Mouse (Mus musculus) lung, postnatal 0 days (tissue): ENCODE measurements around the gene Neurl4. TPM values are rescaled to one million over a fixed set of nuclear protein-coding genes. Genes with fewer than 3 reads are reported as not detected.
"Not testable (repeated sequence)": the region's sequence is repeated elsewhere in the genome, so short reads cannot be mapped to it uniquely, and the experiment has no call there.

Experiments used
- ATAC-seq: fragments of 200-750 bp; cut with Nextera tagmentation; 2 replicates; pipeline ENCODE4 v1.8.0; 2017; ENCODE audit warnings: moderate library complexity
- DNase-seq: peaks from one replicate; pipeline ENCODE4 v3.0.0-alpha.2; 2016; ENCODE audit warnings: low spot score
- H3K27ac ChIP-seq: fragments of 300-500 bp; sonication (generic); 2 replicates; pipeline ENCODE4 v1.5.1; 2014; ENCODE audit warnings: antibody characterized with exemption, mild to moderate bottlenecking, low read length, mixed read lengths
- H3K27me3 ChIP-seq: fragments of 300-500 bp; sonication (generic); replicated peaks from 2 replicates; pipeline ENCODE4 v1.6.1; 2014; ENCODE audit warnings: low read length, mixed read lengths; ENCODE audit not compliant: insufficient read depth
- H3K36me3 ChIP-seq: fragments of 300-500 bp; sonication (generic); 2 replicates; pipeline ENCODE4 v1.6.1; 2014; ENCODE audit warnings: low read length, mixed read lengths; ENCODE audit not compliant: insufficient read depth
- H3K4me1 ChIP-seq: fragments of 300-500 bp; sonication (generic); 2 replicates; pipeline ENCODE4 v1.6.1; 2014; ENCODE audit warnings: antibody characterized with exemption, low read depth, low read length, mixed read lengths; ENCODE audit not compliant: insufficient read depth
- H3K4me2 ChIP-seq: fragments of 300-500 bp; sonication (generic); replicated peaks from 2 replicates; pipeline ENCODE4 v1.6.1; 2014; ENCODE audit warnings: low read depth, mild to moderate bottlenecking, low read length, moderate library complexity, mixed read lengths
- H3K4me3 ChIP-seq: fragments of 300-500 bp; sonication (generic); 2 replicates; pipeline ENCODE4 v1.5.1; 2014; ENCODE audit warnings: low read depth, low read length
- H3K9ac ChIP-seq: fragments of 300-500 bp; sonication (generic); replicated peaks from 2 replicates; pipeline ENCODE4 v1.6.1; 2014; ENCODE audit warnings: low read depth, mild to moderate bottlenecking
- H3K9me3 ChIP-seq: fragments of 300-500 bp; sonication (generic); 2 replicates; pipeline ENCODE4 v1.6.1; 2016; ENCODE audit warnings: low read length, mixed read lengths
- CTCF ChIP-seq: IDR thresholded peaks from 2 replicates; pipeline ENCODE4 v1.5.1; 2016; ENCODE audit warnings: antibody characterized with exemption, mild to moderate bottlenecking
- EP300 ChIP-seq: IDR thresholded peaks from 2 replicates; pipeline ENCODE4 v1.6.1; 2016; ENCODE audit warnings: antibody characterized with exemption, mild to moderate bottlenecking, control low read depth
- WGBS: fragments of 180-500 bp; shearing (Covaris S2); extraction: QIAGEN DNeasy Blood & Tissue Kit; methylation state at CpG from one replicate; pipeline ENCODE4 v1.1.7; 2014; 5-methylcytosine and 5-hydroxymethylcytosine counted together
- polyA plus RNA-seq: library from polyadenylated mRNA; unstranded; fragments of >200 nt; fragmentation: Nextera tagmentation; extraction: Ambion mirVana; gene quantifications from 2 replicates; pipeline ENCODE4 v1.2.1, GENCODE M21; 2015

The Neurl4 gene
- polyA plus RNA-seq, 1 experiment from 2014 or later: 3.9 TPM

DNA sequence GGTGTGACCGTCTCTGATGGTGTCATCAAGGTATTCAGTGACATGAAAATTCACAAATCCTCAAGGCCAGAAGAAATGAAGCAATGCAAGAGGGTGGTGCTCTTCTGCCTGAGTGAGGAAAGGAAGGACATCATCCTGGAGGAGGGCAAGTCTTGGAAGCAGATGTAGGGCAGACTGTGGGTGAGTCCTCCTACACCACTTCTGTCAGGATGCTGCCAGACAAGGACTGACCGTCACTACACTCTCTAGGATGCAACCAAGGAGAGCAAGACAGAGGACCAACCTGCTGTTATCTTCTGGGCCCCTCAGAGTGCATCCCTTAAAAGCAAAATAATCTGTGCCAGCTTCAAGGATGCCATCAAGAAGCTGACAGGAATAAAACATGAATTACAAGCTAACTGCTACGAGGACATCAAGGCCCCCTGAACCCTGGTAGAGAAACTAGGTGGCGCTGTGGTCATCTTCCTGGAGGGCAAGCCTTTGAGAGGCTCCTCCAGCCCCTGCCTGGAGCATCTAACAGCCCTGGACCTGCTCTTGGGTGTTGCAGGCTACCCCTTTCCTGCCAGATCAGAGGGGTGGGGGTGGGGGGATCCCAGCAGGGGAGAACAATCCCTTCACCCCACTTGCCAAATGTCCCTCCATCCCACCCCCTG, 50.1 kb downstream of the Neurl4 start:
- 39% methylated on average over 4 of the region's 4 CpGs for WGBS
- Histone ChIP-seq H3K9me3 (no peaks in the 10 kb centered on the region), H3K4me3 (no peak overlapping the region), H3K4me2 (no peak overlapping the region), H3K27ac (no peak overlapping the region), H3K4me1 (no peaks in the 10 kb centered on the region), H3K27me3 (no peaks in the 10 kb centered on the region), H3K9ac (no peak overlapping the region), H3K36me3 (no peaks in the 10 kb centered on the region)
- no peak for ATAC-seq
- TF ChIP-seq EP300 (no peak), CTCF (peak; percentile 46; the same call in 1 of the 2 replicates)
- peak; percentile 43 for DNase-seq

DNA sequence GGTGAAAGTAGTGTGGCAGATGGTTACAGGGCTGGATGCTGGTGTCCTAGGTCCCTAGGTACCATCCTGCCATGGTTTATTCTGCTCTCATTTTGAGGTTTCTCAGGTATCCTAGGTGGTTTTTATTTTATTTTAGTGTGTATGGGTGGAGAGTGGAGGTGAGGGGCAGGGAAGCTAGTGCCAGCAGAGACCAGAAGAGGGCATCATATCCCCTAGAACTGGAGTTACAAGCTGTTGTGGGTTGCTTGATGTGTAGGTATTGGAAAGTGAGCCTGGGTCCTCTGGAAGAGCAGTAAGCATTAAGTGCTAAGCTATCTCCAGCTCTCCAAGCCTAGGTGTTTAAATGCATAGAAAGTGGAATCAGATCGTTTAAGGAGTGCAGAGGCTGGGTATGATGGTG, 51.4 kb downstream of the Neurl4 start:
- Histone ChIP-seq H3K9ac (no peak overlapping the region), H3K27ac (no peak overlapping the region), H3K4me2 (no peak overlapping the region), H3K4me1 (no peaks in the 10 kb centered on the region), H3K36me3 (no peaks in the 10 kb centered on the region), H3K9me3 (no peaks in the 10 kb centered on the region), H3K27me3 (no peaks in the 10 kb centered on the region), H3K4me3 (no peak overlapping the region)
- 31% methylated on average over 1 of the region's 1 CpGs for WGBS
- peak; percentile 57 for TF ChIP-seq CTCF
- TF ChIP-seq EP300: no peak
- DNase-seq: no peak
- no peak for ATAC-seq

DNA sequence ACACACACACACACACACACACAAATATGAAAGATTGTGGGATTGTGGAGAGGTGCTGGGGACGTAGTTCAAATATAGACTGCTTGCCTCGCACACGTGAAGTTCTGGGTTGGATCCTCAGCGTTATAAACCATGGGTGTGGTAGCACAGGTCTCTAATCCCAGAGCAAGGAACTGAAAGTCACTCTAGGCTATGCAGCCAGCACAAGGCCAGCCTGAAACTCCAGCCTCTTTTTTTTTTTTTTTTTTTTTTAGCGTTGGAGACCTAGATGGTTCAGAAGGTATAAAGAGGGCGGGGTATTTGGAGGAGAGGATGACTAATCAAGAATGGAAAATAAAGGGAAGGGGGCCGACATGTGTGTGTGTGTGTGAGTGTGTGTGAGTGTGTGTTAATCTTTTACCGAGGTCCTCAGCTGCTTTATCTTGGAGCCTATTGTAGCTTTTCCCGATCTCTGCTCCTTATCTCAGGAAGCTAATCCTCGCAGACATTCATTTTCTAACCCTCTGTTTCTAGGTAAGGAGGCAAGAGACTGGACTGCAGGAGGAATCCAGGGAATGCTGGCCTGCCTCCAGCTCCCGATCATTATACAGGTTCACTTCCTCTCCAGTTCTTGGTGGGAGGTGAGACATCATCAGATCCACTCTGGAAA, 52.5 kb downstream of the Neurl4 start:
- no peaks in the 10 kb centered on the region for H3K27me3 ChIP-seq
- no peak overlapping the region for H3K4me3 ChIP-seq
- no peak for DNase-seq
- no peaks in the 10 kb centered on the region for H3K9me3 ChIP-seq
- no peak overlapping the region for H3K4me2 ChIP-seq
- H3K9ac ChIP-seq: no peak overlapping the region
- whole genome bisulfite sequencing: 27% methylated on average over 11 of the region's 11 CpGs
- H3K27ac ChIP-seq: no peak overlapping the region
- TF ChIP-seq CTCF (no peak), EP300 (no peak)
- no peak for ATAC-seq
- no peaks in the 10 kb centered on the region for H3K36me3 ChIP-seq
- no peaks in the 10 kb centered on the region for H3K4me1 ChIP-seq

DNA sequence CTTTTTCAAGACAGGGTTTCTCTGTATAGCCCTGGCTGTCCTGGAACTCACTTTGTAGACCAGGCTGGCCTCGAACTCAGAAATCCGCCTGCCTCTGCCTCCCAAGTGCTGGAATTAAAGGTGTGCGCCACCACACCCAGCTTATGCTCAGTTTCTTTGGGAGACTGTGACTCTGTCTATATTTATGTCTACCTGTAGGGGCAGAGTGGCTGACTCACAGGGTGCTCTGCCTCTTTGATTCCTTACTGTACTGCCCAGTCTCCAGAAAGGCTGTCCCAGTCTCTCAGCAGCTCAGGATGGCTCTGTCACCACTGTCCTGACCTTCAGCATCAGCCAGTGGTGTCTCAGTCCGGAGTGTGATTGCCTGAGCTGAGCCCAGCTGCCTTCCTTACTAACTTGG, 54.7 kb downstream of the Neurl4 start:
- H3K9me3 ChIP-seq, DNase-seq, H3K36me3 ChIP-seq, H3K4me2 ChIP-seq, H3K4me1 ChIP-seq, H3K27me3 ChIP-seq, H3K9ac ChIP-seq, ATAC-seq, H3K27ac ChIP-seq, H3K4me3 ChIP-seq: not testable (repeated sequence)
- 56% methylated on average over 2 of the region's 4 CpGs for WGBS

DNA sequence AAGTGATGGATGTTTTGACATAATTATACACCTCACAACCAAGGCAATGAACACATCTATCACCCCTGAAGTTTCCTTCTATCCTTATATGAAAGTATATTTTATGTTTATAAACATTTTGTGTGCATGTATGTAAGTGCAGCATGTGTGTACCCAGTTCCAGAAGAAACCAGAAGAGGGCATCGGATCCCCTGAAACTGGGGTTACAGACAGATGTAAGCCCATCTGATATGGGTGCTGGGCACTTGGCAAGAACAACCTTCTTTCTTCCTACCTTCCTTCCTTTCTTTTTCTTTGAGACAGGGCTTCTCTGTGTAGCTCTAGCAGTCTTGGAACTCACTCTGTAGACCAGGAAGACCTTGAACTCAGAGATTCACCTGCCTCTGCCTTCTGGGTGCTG, 55.3 kb downstream of the Neurl4 start:
- H3K9ac ChIP-seq: no peak overlapping the region
- no peaks in the 10 kb centered on the region for H3K36me3 ChIP-seq
- H3K9me3 ChIP-seq: no peaks in the 10 kb centered on the region
- no peak overlapping the region for H3K4me3 ChIP-seq
- no peaks in the 10 kb centered on the region for H3K4me1 ChIP-seq
- no peak overlapping the region for H3K27ac ChIP-seq
- no peak for DNase-seq
- no peaks in the 10 kb centered on the region for H3K27me3 ChIP-seq
- no peak for TF ChIP-seq EP300
- peak; percentile 32 for TF ChIP-seq CTCF
- no peak overlapping the region for H3K4me2 ChIP-seq
- no peak for ATAC-seq
- 78% methylated on average over 1 of the region's 1 CpGs for WGBS

DNA sequence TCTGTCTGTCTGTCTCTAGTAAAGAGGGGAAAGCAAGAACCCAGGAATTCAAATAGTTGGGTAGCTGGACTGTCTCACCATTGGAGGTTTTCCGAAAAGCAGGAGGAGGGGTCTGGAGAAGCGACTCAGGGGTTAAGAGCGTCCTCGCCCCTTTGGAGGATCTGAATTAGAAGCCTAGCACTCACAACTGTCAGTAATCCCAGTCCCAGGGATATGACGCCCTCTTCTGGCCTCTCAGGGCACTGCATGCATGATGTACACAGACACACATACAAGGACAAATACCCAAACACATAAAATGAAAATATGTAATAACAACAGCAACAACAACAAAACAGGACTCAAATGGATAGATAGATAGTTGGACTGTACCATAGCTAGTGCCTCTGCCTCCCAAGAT, 59.7 kb downstream of the Neurl4 start:
- Histone ChIP-seq H3K9me3 (no peaks in the 10 kb centered on the region), H3K9ac (no peak overlapping the region), H3K4me3 (no peak overlapping the region), H3K36me3 (no peaks in the 10 kb centered on the region), H3K4me1 (no peaks in the 10 kb centered on the region), H3K27me3 (peaks cover 10% of the 10 kb centered on the region), H3K4me2 (no peak overlapping the region), H3K27ac (no peak overlapping the region)
- peak; percentile 67 for TF ChIP-seq CTCF
- no peak for TF ChIP-seq EP300
- WGBS: 26% methylated on average over 5 of the region's 5 CpGs
- DNase-seq (no peak), ATAC-seq (no peak)
